Mouse (Mus musculus): ENCODE data around the gene Copz2.

- TF ChIP-seq CTCF (IDR thresholded peaks at IDR 0.05; ENCODE audit: low read depth, low read length), result no peak
- TF ChIP-seq POLR2A (IDR thresholded peaks at IDR 0.05; ENCODE audit: extremely low read depth, insufficient read depth, low read length), result no peak
Observed at GRCm38 (mm10) chr11:96813455-96813854, 36.2 kb upstream of the Copz2 start.
